Mouse (Mus musculus) heart, postnatal 0 days (tissue): Measurements from ENCODE around the gene Mrpl39. TPM values are rescaled to one million over a fixed set of nuclear protein-coding genes. Genes with fewer than 3 reads are reported as not detected.

Experiments
- ATAC-seq: fragments of 200-750 bp; cut with Nextera tagmentation; 2 replicates; pipeline ENCODE4 v1.8.0; 2017; ENCODE audit warnings: low read depth, moderate number of reproducible peaks, moderate library complexity; ENCODE audit not compliant: insufficient read depth
- DNase-seq: peaks from one replicate; pipeline ENCODE4 v3.0.0-alpha.2; 2016; ENCODE audit warnings: low spot score
- H3K27ac ChIP-seq: fragments of 300-500 bp; sonication (generic); 2 replicates; pipeline ENCODE4 v1.5.1; 2014; ENCODE audit warnings: low read depth, mild to moderate bottlenecking
- H3K27me3 ChIP-seq: fragments of 300-500 bp; sonication (generic); 2 replicates; pipeline ENCODE4 v1.6.1; 2014; ENCODE audit warnings: low read length, mixed read lengths; ENCODE audit not compliant: control insufficient read depth, insufficient read depth
- H3K36me3 ChIP-seq: fragments of 300-500 bp; sonication (generic); replicated peaks from 2 replicates; pipeline ENCODE4 v1.6.1; 2014; ENCODE audit warnings: low read length, mixed read lengths; ENCODE audit not compliant: control insufficient read depth, insufficient read depth
- H3K4me1 ChIP-seq: fragments of 300-500 bp; sonication (generic); 2 replicates; pipeline ENCODE4 v1.6.1; 2014; ENCODE audit warnings: antibody characterized with exemption; ENCODE audit not compliant: control insufficient read depth, insufficient read depth
- H3K4me2 ChIP-seq: fragments of 300-500 bp; sonication (generic); 2 replicates; pipeline ENCODE4 v1.6.1; 2014; ENCODE audit warnings: low read depth, mild to moderate bottlenecking, low read length, moderate library complexity
- H3K4me3 ChIP-seq: fragments of 300-500 bp; sonication (generic); 2 replicates; pipeline ENCODE4 v1.5.1; 2014; ENCODE audit warnings: low read depth, low read length
- H3K9ac ChIP-seq: fragments of 300-500 bp; sonication (generic); replicated peaks from 2 replicates; pipeline ENCODE4 v1.6.1; 2014; ENCODE audit warnings: low read depth, low read length, mixed read lengths
- H3K9me3 ChIP-seq: fragments of 300-500 bp; sonication (generic); replicated peaks from 2 replicates; pipeline ENCODE4 v1.6.1; 2016; ENCODE audit warnings: low read length; ENCODE audit not compliant: control insufficient read depth
- CTCF ChIP-seq: IDR thresholded peaks from 2 replicates; pipeline ENCODE4 v1.5.1; 2016; ENCODE audit warnings: antibody characterized with exemption, control low read depth, low read depth
- EP300 ChIP-seq: IDR thresholded peaks from 2 replicates; pipeline ENCODE4 v1.6.1; 2016; ENCODE audit warnings: antibody characterized with exemption, low read depth
- WGBS: fragments of 180-500 bp; shearing (Covaris S2); extraction: QIAGEN DNeasy Blood & Tissue Kit; methylation state at CpG from one replicate; pipeline ENCODE4 v1.1.7; 2014; 5-methylcytosine and 5-hydroxymethylcytosine counted together
- polyA plus RNA-seq: library from polyadenylated mRNA; unstranded; fragments of >200 nt; fragmentation: Nextera tagmentation; extraction: Ambion mirVana; gene quantifications from 2 replicates; pipeline ENCODE4 v1.2.1, GENCODE M21; 2015
- total RNA-seq: library from RNA; depleted of rRNA; stranded (reverse); fragments of >200 nt; gene quantifications from 2 replicates; pipeline ENCODE4 v1.2.3, GENCODE M21; 2014; ENCODE audit warnings: low replicate concordance

Gene Mrpl39
- total and polyA plus RNA-seq, 2 experiments from 2014 or later, result 24.8 to 48.9 TPM

- peaks cover 19% of the 10 kb centered on the region for H3K36me3 ChIP-seq
- H3K4me3 ChIP-seq, result no peak overlapping the region
- ATAC-seq, result no peak
- H3K9me3 ChIP-seq, result no peaks in the 10 kb centered on the region
- TF ChIP-seq EP300 (no peak), CTCF (no peak)
- no peak for DNase-seq
- H3K4me2 ChIP-seq, result no peak overlapping the region
- H3K4me1 ChIP-seq, result no peaks in the 10 kb centered on the region
- 79% methylated on average over 7 of the region's 7 CpGs for WGBS
- H3K27me3 ChIP-seq, result no peaks in the 10 kb centered on the region
- no peak overlapping the region for H3K9ac ChIP-seq
- no peak overlapping the region for H3K27ac ChIP-seq
Measured at GRCm38 (mm10) chr16:84716197-84716596, 19.3 kb downstream of the Mrpl39 start.

- Histone ChIP-seq H3K9me3 (no peaks in the 10 kb centered on the region), H3K27ac (no peak overlapping the region), H3K27me3 (no peaks in the 10 kb centered on the region), H3K4me1 (no peaks in the 10 kb centered on the region), H3K4me2 (no peak overlapping the region), H3K9ac (no peak overlapping the region), H3K36me3 (peaks cover 6% of the 10 kb centered on the region; the same call in 1 of the 2 replicates), H3K4me3 (no peak overlapping the region)
- TF ChIP-seq EP300, result no peak
- TF ChIP-seq CTCF, result no peak
- DNase-seq (no peak), ATAC-seq (no peak)
- 87% methylated on average over 6 of the region's 6 CpGs for WGBS
Measured at GRCm38 (mm10) chr16:84714978-84715377, 20.6 kb downstream of the Mrpl39 start.

- no peak for DNase-seq
- Histone ChIP-seq H3K27ac (no peak overlapping the region), H3K4me1 (no peaks in the 10 kb centered on the region), H3K27me3 (no peaks in the 10 kb centered on the region), H3K36me3 (peaks cover 6% of the 10 kb centered on the region; the same call in 1 of the 2 replicates), H3K9me3 (no peaks in the 10 kb centered on the region), H3K4me2 (no peak overlapping the region), H3K4me3 (no peak overlapping the region), H3K9ac (no peak overlapping the region)
- 75% methylated on average over 4 of the region's 4 CpGs for WGBS
- no peak for ATAC-seq
- TF ChIP-seq EP300 (no peak), CTCF (no peak)
Measured at GRCm38 (mm10) chr16:84713926-84714325, 21.6 kb downstream of the Mrpl39 start.

GRCm38 (mm10) chr16:84713156-84713555 lies 22.4 kb downstream of the Mrpl39 start:
- Histone ChIP-seq H3K4me2 (no peak overlapping the region), H3K4me1 (no peaks in the 10 kb centered on the region), H3K9me3 (no peaks in the 10 kb centered on the region), H3K27me3 (no peaks in the 10 kb centered on the region), H3K36me3 (no peaks in the 10 kb centered on the region; the same call in 1 of the 2 replicates), H3K4me3 (no peak overlapping the region), H3K27ac (no peak overlapping the region), H3K9ac (no peak overlapping the region)
- ATAC-seq, result no peak
- no peak for DNase-seq
- no peak for TF ChIP-seq EP300
- no peak for TF ChIP-seq CTCF
- WGBS, result 75% methylated on average over 4 of the region's 4 CpGs

GRCm38 (mm10) chr16:84708649-84709048 lies 26.9 kb downstream of the Mrpl39 start:
- no peaks in the 10 kb centered on the region for H3K27me3 ChIP-seq
- 48% methylated on average over 2 of the region's 2 CpGs for WGBS

GRCm38 (mm10) chr16:84707802-84708201 lies 27.7 kb downstream of the Mrpl39 start:
- Histone ChIP-seq H3K27me3 (no peaks in the 10 kb centered on the region), H3K4me3 (no peak overlapping the region), H3K27ac (no peak overlapping the region), H3K4me2 (no peak overlapping the region), H3K9me3 (no peaks in the 10 kb centered on the region), H3K9ac (no peak overlapping the region), H3K36me3 (no peaks in the 10 kb centered on the region), H3K4me1 (no peaks in the 10 kb centered on the region)
- 74% methylated on average over 4 of the region's 4 CpGs for WGBS
- TF ChIP-seq CTCF (no peak), EP300 (no peak)
- DNase-seq (no peak), ATAC-seq (no peak)

More at GRCm38 (mm10) chr16:84708649-84709048, 26.9 kb downstream of the Mrpl39 start:
- no peaks in the 10 kb centered on the region for H3K36me3 ChIP-seq
- no peak overlapping the region for H3K27ac ChIP-seq
- no peak overlapping the region for H3K4me3 ChIP-seq
- H3K4me1 ChIP-seq, result no peaks in the 10 kb centered on the region
- TF ChIP-seq EP300, result no peak
- TF ChIP-seq CTCF, result no peak
- no peak overlapping the region for H3K9ac ChIP-seq
- H3K9me3 ChIP-seq, result no peaks in the 10 kb centered on the region
- DNase-seq (no peak), ATAC-seq (no peak)
- no peak overlapping the region for H3K4me2 ChIP-seq
